Comparison of ENCODE assay signal across 8 mouse cellular contexts in the genomic region with DNA sequence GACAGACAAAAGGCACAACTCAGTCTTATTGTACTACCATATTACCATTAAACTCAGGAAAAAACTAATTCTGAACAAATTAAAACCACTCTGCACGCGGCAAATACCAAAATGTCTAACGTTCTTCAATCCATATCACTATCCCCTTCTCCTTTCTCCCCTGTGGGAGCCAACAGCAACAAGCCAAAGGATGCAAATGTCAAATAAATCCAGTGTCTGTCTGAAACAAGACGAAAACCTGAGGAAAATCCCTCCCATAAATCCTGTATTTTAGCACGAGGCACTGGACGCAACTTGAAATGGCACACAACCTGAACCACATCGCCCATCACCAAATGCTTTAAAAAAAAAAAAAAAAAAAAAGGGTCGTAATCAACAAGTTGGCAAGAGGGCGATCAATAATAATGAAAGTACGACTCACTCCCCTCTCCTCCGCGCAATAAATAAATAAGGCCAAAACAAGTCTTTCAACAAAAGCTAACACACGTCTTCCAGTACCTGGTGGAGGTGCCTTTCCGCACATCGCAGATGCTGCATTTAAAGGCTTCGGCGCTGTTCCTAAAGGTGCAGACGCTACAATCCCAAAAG. TPM values are rescaled to one million over a fixed set of nuclear protein-coding genes. Genes with fewer than 3 reads are reported as not detected.
DNase-seq lines count a peak whose midpoint lies in the region; ATAC-seq and TF ChIP-seq lines count a peak whose summit lies in the region.

No protein-coding gene starts in this region.

- H3K9me3 ChIP-seq in heart, embryonic 15.5 days (replicated peaks): no peaks in the 10 kb centered on the region
- no peaks in the 10 kb centered on the region for H3K9me3 ChIP-seq in G1E (replicated peaks)
- no peaks in the 10 kb centered on the region for H3K9me3 ChIP-seq in forebrain, embryonic 13.5 days (replicated peaks)
- H3K9me3 ChIP-seq in liver, postnatal 0 days (ENCODE audit: low read length): no peaks in the 10 kb centered on the region

- H3K27ac ChIP-seq in heart, embryonic 15.5 days: peak overlapping the region; percentile 97
- peak overlapping the region; percentile 97 for H3K27ac ChIP-seq in forebrain, embryonic 13.5 days
- peak overlapping the region; percentile 96 for H3K27ac ChIP-seq in liver, postnatal 0 days (ENCODE audit: low read depth)

- H3K4me3 ChIP-seq in heart, embryonic 15.5 days: peak overlapping the region; percentile 83
- peak overlapping the region; percentile 82 for H3K4me3 ChIP-seq in G1E (ENCODE audit: low read depth, low read length)
- H3K4me3 ChIP-seq in forebrain, embryonic 13.5 days: peak overlapping the region; percentile 73
- H3K4me3 ChIP-seq in liver, postnatal 0 days (ENCODE audit: low read depth, low read length): peak overlapping the region; percentile 81

- DNase-seq in heart, postnatal 4 days: no peak
- no peak for DNase-seq in G1E (ENCODE audit: low spot score)
- DNase-seq in liver, postnatal 0 days: no peak
- DNase-seq in ovary, adult 18-20 months (ENCODE audit: low spot score): no peak
- DNase-seq in gastrocnemius, postnatal 25 days: no peak
- no peak for DNase-seq in frontal cortex, postnatal 10 days (ENCODE audit: low spot score in 2 of 2)

- ATAC-seq in heart, embryonic 15.5 days (replicated peaks; ENCODE audit: insufficient number of reproducible peaks, insufficient read depth, low FRiP score, low read depth): no peak
- ATAC-seq in G1E (ENCODE audit: extremely low read depth, insufficient number of reproducible peaks, low FRiP score, poor library complexity, severe bottlenecking): no peak
- ATAC-seq in forebrain, embryonic 13.5 days: no peak
- ATAC-seq in liver, postnatal 0 days: no peak

- peak overlapping the region; percentile 89 for H3K9ac ChIP-seq in heart, embryonic 15.5 days
- H3K9ac ChIP-seq in forebrain, embryonic 13.5 days: peak overlapping the region; percentile 95
- H3K9ac ChIP-seq in liver, postnatal 0 days (replicated peaks): peak overlapping the region; percentile 88

- H3K4me2 ChIP-seq in heart, embryonic 15.5 days: peak overlapping the region; percentile 96
- peak overlapping the region; percentile 72 for H3K4me2 ChIP-seq in forebrain, embryonic 13.5 days
- peak overlapping the region; percentile 78 for H3K4me2 ChIP-seq in liver, postnatal 0 days (ENCODE audit: low read depth, low read length)

- no peak for TF ChIP-seq EP300 in liver, postnatal 0 days (IDR thresholded peaks at IDR 0.05; ENCODE audit: low read depth)

- peaks cover 10% of the 10 kb centered on the region for H3K27me3 ChIP-seq in heart, embryonic 15.5 days
- peaks cover 1% of the 10 kb centered on the region; the same call in 1 of the 2 replicates for H3K27me3 ChIP-seq in G1E (ENCODE audit: insufficient read depth, low read length)
- peaks cover 14% of the 10 kb centered on the region for H3K27me3 ChIP-seq in forebrain, embryonic 13.5 days
- no peaks in the 10 kb centered on the region for H3K27me3 ChIP-seq in liver, postnatal 0 days (ENCODE audit: insufficient read depth, low read length)

- H3K4me1 ChIP-seq in heart, embryonic 15.5 days (replicated peaks): peaks cover 34% of the 10 kb centered on the region
- peaks cover 30% of the 10 kb centered on the region for H3K4me1 ChIP-seq in G1E (ENCODE audit: insufficient read depth, low read depth, low read length)
- H3K4me1 ChIP-seq in forebrain, embryonic 13.5 days: peaks cover 40% of the 10 kb centered on the region
- peaks cover 19% of the 10 kb centered on the region for H3K4me1 ChIP-seq in liver, postnatal 0 days (ENCODE audit: insufficient read depth)

- H3K36me3 ChIP-seq in heart, embryonic 15.5 days: no peaks in the 10 kb centered on the region
- H3K36me3 ChIP-seq in G1E (replicated peaks): peaks cover 14% of the 10 kb centered on the region
- no peaks in the 10 kb centered on the region for H3K36me3 ChIP-seq in forebrain, embryonic 13.5 days (ENCODE audit: poor library complexity, severe bottlenecking)
- H3K36me3 ChIP-seq in liver, postnatal 0 days (replicated peaks; ENCODE audit: insufficient read depth, low read length): no peaks in the 10 kb centered on the region

- no peak for TF ChIP-seq CTCF in G1E (IDR thresholded peaks at IDR 0.05; ENCODE audit: low read depth, low read length)
- no peak for TF ChIP-seq CTCF in liver, postnatal 0 days (IDR thresholded peaks at IDR 0.05; ENCODE audit: low read depth)

- 4% methylated on average over 18 of the region's 18 CpGs for WGBS in heart, embryonic 15.5 days
- WGBS in forebrain, embryonic 13.5 days: under 1% methylated on average over 18 of the region's 18 CpGs
- WGBS in liver, postnatal 0 days (ENCODE audit: insufficient replicate concordance): 5% methylated on average over 18 of the region's 18 CpGs

RNA-seq across cellular contexts. Expression of gene Rybp, which starts 1.2 kb away (rescaled TPM):
- 9.5 and 11.0 TPM in 2 replicates for polyA plus RNA-seq in heart, embryonic 15.5 days (2015; fragmentation: Nextera tagmentation; extraction: Ambion mirVana)
- 10 to 100 TPM; 23.9 to 28.1 TPM for total RNA-seq in heart, postnatal 4 days (2021)
- total RNA-seq in G1E (2014; fragmentation: Nextera tagmentation) (31.8 and 33.5 TPM in 2 replicates), G1E (2017) (19.6 and 26.2 TPM in 2 replicates)
- polyA plus RNA-seq in G1E (2012): 7.1 and 9.2 TPM in 2 replicates
- polyA plus RNA-seq in forebrain, embryonic 13.5 days (2015; fragmentation: Nextera tagmentation; extraction: Ambion mirVana): 19.1 and 19.9 TPM in 2 replicates
- polyA plus RNA-seq in liver, postnatal 0 days (2015; fragmentation: Nextera tagmentation; extraction: Ambion mirVana): 5.8 and 6.7 TPM in 2 replicates
- total RNA-seq in gastrocnemius, postnatal 25 days (2021): 1 to 10 TPM; 3.9 to 5.1 TPM
